Mouse (Mus musculus) testis, adult 2 months (tissue): ENCODE data around the gene Gm49384.

Source experiments
- CTCF ChIP-seq: fragments of 200-500 bp; IDR thresholded peaks from 2 replicates; pipeline ENCODE4 v1.5.1; 2012; ENCODE audit warnings: low read depth, mild to moderate bottlenecking, inconsistent platforms, low read length, moderate library complexity; ENCODE audit not compliant: control insufficient read depth, insufficient read depth, insufficient replicate concordance
- POLR2A ChIP-seq: fragments of 200-500 bp; IDR thresholded peaks from 2 replicates; pipeline ENCODE4 v1.6.1; 2012; ENCODE audit warnings: low read depth, mild to moderate bottlenecking, inconsistent platforms, low read length, moderate library complexity; ENCODE audit not compliant: control insufficient read depth

DNA sequence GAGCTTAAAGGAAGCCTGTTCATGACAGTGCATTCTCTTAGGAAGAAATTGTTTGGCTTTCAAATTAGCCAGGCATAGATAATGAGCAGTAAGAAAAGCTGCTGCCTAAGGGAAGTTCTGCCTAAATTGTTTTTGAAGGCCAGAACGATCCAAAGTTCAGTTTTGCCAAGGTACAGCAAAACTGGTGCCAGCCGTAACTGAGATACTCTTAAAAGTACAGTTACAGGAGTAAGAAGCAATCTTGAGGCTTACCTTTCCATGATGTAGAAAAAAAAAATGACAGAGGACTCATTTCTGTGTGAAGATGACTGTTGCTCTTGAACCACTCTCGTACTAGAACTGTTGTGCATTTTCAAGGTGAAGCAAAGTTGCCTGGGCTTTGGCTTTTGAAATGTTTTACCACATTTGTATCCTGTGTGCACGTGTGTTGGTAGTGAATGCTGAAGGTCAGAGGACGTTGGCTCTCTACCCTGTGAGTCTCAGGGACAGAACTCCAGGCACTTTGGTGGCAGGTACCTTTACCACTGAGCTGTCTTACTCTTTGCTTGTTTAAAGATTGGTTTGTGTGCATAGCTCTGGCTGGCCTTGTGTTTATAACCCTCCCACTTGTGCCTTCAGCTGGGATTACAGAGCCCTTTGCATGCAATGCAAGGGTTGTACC is 17.1 kb downstream of the Gm49384 start:
- TF ChIP-seq POLR2A (no peak), CTCF (no peak)
